Mouse (Mus musculus) olfactory bulb, adult 2 months (tissue): Measurements from ENCODE around the gene Rnf220. TPM values are rescaled to one million over a fixed set of nuclear protein-coding genes. Genes with fewer than 3 reads are reported as not detected.

Source experiments
- H3K27ac ChIP-seq: fragments of 200-500 bp; 2 replicates; pipeline ENCODE4 v1.5.1; 2012; ENCODE audit warnings: low read depth, low read length; ENCODE audit not compliant: insufficient read depth
- H3K4me1 ChIP-seq: fragments of 200-500 bp; 2 replicates; pipeline ENCODE4 v1.6.1; 2012; ENCODE audit warnings: low read length; ENCODE audit not compliant: control insufficient read depth, insufficient read depth
- H3K4me3 ChIP-seq: fragments of 200-500 bp; 2 replicates; pipeline ENCODE4 v1.5.1; 2012; ENCODE audit warnings: mild to moderate bottlenecking, low read depth, low read length, moderate library complexity; ENCODE audit not compliant: insufficient read depth
- CTCF ChIP-seq: fragments of 200-500 bp; IDR thresholded peaks from 2 replicates; pipeline ENCODE4 v1.5.1; 2012; ENCODE audit warnings: low read depth, mild to moderate bottlenecking, low read length, moderate library complexity; ENCODE audit not compliant: insufficient read depth
- POLR2A ChIP-seq: fragments of 200-500 bp; IDR thresholded peaks from 2 replicates; pipeline ENCODE4 v1.6.1; 2012; ENCODE audit warnings: mild to moderate bottlenecking, low read depth, low read length, moderate library complexity; ENCODE audit not compliant: insufficient read depth
- WGBS: fragments of 180-500 bp; shearing (Covaris S2); methylation state at CpG from one replicate; pipeline ENCODE4 v1.1.7; 2018; 5-methylcytosine and 5-hydroxymethylcytosine counted together
- polyA plus RNA-seq: library from polyadenylated mRNA; stranded (reverse); fragments of >200 nt; gene quantifications from 2 replicates; pipeline ENCODE4 v1.2.4, GENCODE M21; 2012; ENCODE audit warnings: low replicate concordance; ENCODE audit not compliant: missing spikeins, insufficient read depth, insufficient read length

Rnf220 gene
- polyA plus RNA-seq, 1 experiment, result not detected

- TF ChIP-seq POLR2A (no peak), CTCF (no peak)
- 60% methylated on average over 2 of the region's 2 CpGs for WGBS
- no peak overlapping the region for H3K27ac ChIP-seq
Observed at GRCm38 (mm10) chr4:117349327-117349726, 147.5 kb downstream of the Rnf220 start.

GRCm38 (mm10) chr4:117346025-117346424 lies 150.8 kb downstream of the Rnf220 start:
- no peak for TF ChIP-seq POLR2A
- no peak for TF ChIP-seq CTCF
- Histone ChIP-seq H3K4me3 (no peak overlapping the region), H3K27ac (no peak overlapping the region), H3K4me1 (peaks cover 2% of the 10 kb centered on the region; the same call in 1 of the 2 replicates)
- 59% methylated on average over 6 of the region's 6 CpGs for WGBS

More at GRCm38 (mm10) chr4:117349327-117349726, 147.5 kb downstream of the Rnf220 start:
- H3K4me1 ChIP-seq, result peaks cover 2% of the 10 kb centered on the region; the same call in 1 of the 2 replicates
- H3K4me3 ChIP-seq, result no peak overlapping the region

- TF ChIP-seq POLR2A, result no peak
- TF ChIP-seq CTCF, result no peak
- 88% methylated on average over 8 of the region's 8 CpGs for WGBS
- Histone ChIP-seq H3K4me1 (peaks cover 2% of the 10 kb centered on the region; the same call in 1 of the 2 replicates), H3K27ac (no peak overlapping the region), H3K4me3 (no peak overlapping the region)
Observed at GRCm38 (mm10) chr4:117343385-117343784, 153.5 kb downstream of the Rnf220 start.

- H3K4me3 ChIP-seq, result no peak overlapping the region
- H3K27ac ChIP-seq, result no peak overlapping the region
- 46% methylated on average over 12 of the region's 12 CpGs for WGBS
- peaks cover 2% of the 10 kb centered on the region; the same call in 1 of the 2 replicates for H3K4me1 ChIP-seq
- no peak for TF ChIP-seq POLR2A
- no peak for TF ChIP-seq CTCF
Observed at GRCm38 (mm10) chr4:117342751-117343150, 154.1 kb downstream of the Rnf220 start.

- Histone ChIP-seq H3K4me1 (peaks cover 2% of the 10 kb centered on the region; the same call in 1 of the 2 replicates), H3K4me3 (no peak overlapping the region), H3K27ac (no peak overlapping the region)
- WGBS, result 97% methylated on average over 5 of the region's 5 CpGs
- TF ChIP-seq POLR2A (no peak), CTCF (no peak)
Observed at GRCm38 (mm10) chr4:117341282-117341681, 155.6 kb downstream of the Rnf220 start.

- H3K4me1 ChIP-seq, result no peaks in the 10 kb centered on the region
- H3K4me3 ChIP-seq, result no peak overlapping the region
- no peak overlapping the region for H3K27ac ChIP-seq
- TF ChIP-seq POLR2A (no peak), CTCF (no peak)
Observed at GRCm38 (mm10) chr4:117339796-117340195, 157.1 kb downstream of the Rnf220 start.

GRCm38 (mm10) chr4:117330836-117331475 lies 165.9 kb downstream of the Rnf220 start:
- WGBS, result 82% methylated on average over 11 of the region's 11 CpGs
- TF ChIP-seq POLR2A, result no peak
- TF ChIP-seq CTCF, result no peak

GRCm38 (mm10) chr4:117330132-117330531 lies 166.7 kb downstream of the Rnf220 start:
- no peak overlapping the region for H3K4me3 ChIP-seq
- no peak overlapping the region for H3K27ac ChIP-seq
- peaks cover 3% of the 10 kb centered on the region; the same call in 1 of the 2 replicates for H3K4me1 ChIP-seq
- TF ChIP-seq CTCF, result no peak
- TF ChIP-seq POLR2A, result no peak
- WGBS, result 88% methylated on average over 3 of the region's 3 CpGs

More at GRCm38 (mm10) chr4:117330836-117331475, 165.9 kb downstream of the Rnf220 start:
- Histone ChIP-seq H3K4me1 (peaks cover 3% of the 10 kb centered on the region; the same call in 1 of the 2 replicates), H3K4me3 (no peak overlapping the region), H3K27ac (no peak overlapping the region)

GRCm38 (mm10) chr4:117326915-117327314 lies 169.9 kb downstream of the Rnf220 start:
- no peak for TF ChIP-seq CTCF
- TF ChIP-seq POLR2A, result no peak
- Histone ChIP-seq H3K27ac (no peak overlapping the region), H3K4me1 (peaks cover 3% of the 10 kb centered on the region; the same call in 1 of the 2 replicates), H3K4me3 (no peak overlapping the region)
- WGBS, result 85% methylated on average over 3 of the region's 3 CpGs
